Mouse (Mus musculus) intestine, embryonic 16.5 days (tissue): ENCODE measurements at regions not wholly inside any gene's neighbourhood (a gene's known extent, or its start where the extent isn't known, plus 50 kb on each side); places are given as distances from the start of the nearest gene placed in this dataset.
"Not testable (repeated sequence)": the region's sequence is repeated elsewhere in the genome, so short reads cannot be mapped to it uniquely, and the experiment has no call there.

Experiments
- ATAC-seq: fragments of 200-750 bp; cut with Nextera tagmentation; 2 replicates; pipeline ENCODE4 v1.8.0; 2017; ENCODE audit warnings: moderate TSS enrichment, moderate library complexity
- H3K27ac ChIP-seq: fragments of 300-500 bp; sonication (generic); 2 replicates; pipeline ENCODE4 v1.5.1; 2014; ENCODE audit warnings: mild to moderate bottlenecking, low read length
- H3K27me3 ChIP-seq: fragments of 300-500 bp; sonication (generic); replicated peaks from 2 replicates; pipeline ENCODE4 v1.6.1; 2014; ENCODE audit warnings: low read length, control low read depth, mixed read lengths; ENCODE audit not compliant: control insufficient read depth, insufficient read depth
- H3K36me3 ChIP-seq: fragments of 300-500 bp; sonication (generic); 2 replicates; pipeline ENCODE4 v1.6.1; 2014; ENCODE audit warnings: low read length, control low read depth; ENCODE audit not compliant: control insufficient read depth, insufficient read depth
- H3K4me1 ChIP-seq: fragments of 300-500 bp; sonication (generic); 2 replicates; pipeline ENCODE4 v1.6.1; 2014; ENCODE audit warnings: low read length, control low read depth, mixed read lengths; ENCODE audit not compliant: control insufficient read depth, insufficient read depth
- H3K4me2 ChIP-seq: fragments of 300-500 bp; sonication (generic); 2 replicates; pipeline ENCODE4 v1.6.1; 2014; ENCODE audit warnings: low read depth, low read length, control low read depth
- H3K4me3 ChIP-seq: fragments of 300-500 bp; sonication (generic); 2 replicates; pipeline ENCODE4 v1.5.1; 2014; ENCODE audit warnings: mild to moderate bottlenecking, low read length
- H3K9ac ChIP-seq: fragments of 300-500 bp; sonication (generic); 2 replicates; pipeline ENCODE4 v1.6.1; 2014; ENCODE audit warnings: low read depth, low read length
- H3K9me3 ChIP-seq: fragments of 300-500 bp; sonication (generic); 2 replicates; pipeline ENCODE4 v1.6.1; 2016; ENCODE audit warnings: low read length, control low read depth; ENCODE audit not compliant: control insufficient read depth
- WGBS: fragments of 180-500 bp; shearing (Covaris S2); extraction: QIAGEN DNeasy Blood & Tissue Kit; methylation state at CpG from one replicate; pipeline ENCODE4 v1.1.7; 2014; 5-methylcytosine and 5-hydroxymethylcytosine counted together

GRCm38 (mm10) chr8:57095169-57095568 is 225.6 kb upstream of the Hand2 start:
- H3K27me3 ChIP-seq, result no peaks in the 10 kb centered on the region
- H3K4me1 ChIP-seq, result no peaks in the 10 kb centered on the region
- no peak overlapping the region for H3K4me3 ChIP-seq
- H3K9me3 ChIP-seq, result no peaks in the 10 kb centered on the region
- no peak overlapping the region for H3K4me2 ChIP-seq
- no peak overlapping the region for H3K27ac ChIP-seq
- H3K36me3 ChIP-seq, result no peaks in the 10 kb centered on the region
- no peak overlapping the region for H3K9ac ChIP-seq
- ATAC-seq, result no peak
- WGBS, result 47% methylated on average over 2 of the region's 2 CpGs

GRCm38 (mm10) chr8:57110765-57111402 is 209.9 kb upstream of the Hand2 start:
- WGBS, result 45% methylated on average over 2 of the region's 6 CpGs
- H3K4me3 ChIP-seq, H3K27me3 ChIP-seq, H3K9ac ChIP-seq, H3K9me3 ChIP-seq, H3K36me3 ChIP-seq, H3K4me2 ChIP-seq, H3K27ac ChIP-seq, H3K4me1 ChIP-seq: not testable (repeated sequence)
- ATAC-seq, result peak; percentile 56

GRCm38 (mm10) chr8:57111403-57111771 is 209.4 kb upstream of the Hand2 start:
- no peak for ATAC-seq
- 29% methylated on average over 2 of the region's 2 CpGs for WGBS
- Histone ChIP-seq H3K36me3 (no peaks in the 10 kb centered on the region), H3K9me3 (0 out of 2 replicates have a peak, but pooled peaks cover 3% of the 10 kb centered on the region), H3K27me3 (no peaks in the 10 kb centered on the region), H3K9ac (no peak overlapping the region), H3K4me3 (no peak overlapping the region), H3K4me2 (no peak overlapping the region), H3K27ac (no peak overlapping the region), H3K4me1 (no peaks in the 10 kb centered on the region)

GRCm38 (mm10) chr8:57113915-57114314 is 206.9 kb upstream of the Hand2 start:
- 22% methylated on average over 2 of the region's 2 CpGs for WGBS
- no peak for ATAC-seq
- H3K9ac ChIP-seq, result no peak overlapping the region
- H3K9me3 ChIP-seq, result 0 out of 2 replicates have a peak, but pooled peaks cover 3% of the 10 kb centered on the region
- no peak overlapping the region for H3K4me3 ChIP-seq
- H3K27me3 ChIP-seq, result no peaks in the 10 kb centered on the region
- H3K4me1 ChIP-seq, result no peaks in the 10 kb centered on the region
- H3K4me2 ChIP-seq, result no peak overlapping the region
- H3K36me3 ChIP-seq, result no peaks in the 10 kb centered on the region
- no peak overlapping the region for H3K27ac ChIP-seq

- 93% methylated on average over 2 of the region's 2 CpGs for WGBS
- H3K27me3 ChIP-seq, result no peaks in the 10 kb centered on the region
- H3K4me1 ChIP-seq, result no peaks in the 10 kb centered on the region
- H3K4me2 ChIP-seq, result no peak overlapping the region
- no peak for ATAC-seq
- no peak overlapping the region for H3K9ac ChIP-seq
- H3K9me3 ChIP-seq, result 0 out of 2 replicates have a peak, but pooled peaks cover 3% of the 10 kb centered on the region
- H3K27ac ChIP-seq, result no peak overlapping the region
- H3K36me3 ChIP-seq, result no peaks in the 10 kb centered on the region
- no peak overlapping the region for H3K4me3 ChIP-seq
Observed at GRCm38 (mm10) chr8:57115303-57115702, 205.5 kb upstream of the Hand2 start.

GRCm38 (mm10) chr8:57134041-57134440 is 186.7 kb upstream of the Hand2 start:
- Histone ChIP-seq H3K27me3 (no peaks in the 10 kb centered on the region), H3K36me3 (no peaks in the 10 kb centered on the region), H3K9me3 (no peaks in the 10 kb centered on the region), H3K9ac (no peak overlapping the region), H3K4me1 (no peaks in the 10 kb centered on the region), H3K27ac (no peak overlapping the region), H3K4me2 (no peak overlapping the region), H3K4me3 (no peak overlapping the region)
- WGBS, result 68% methylated on average over 2 of the region's 2 CpGs
- ATAC-seq, result no peak

GRCm38 (mm10) chr8:57134726-57135125 is 186.1 kb upstream of the Hand2 start:
- no peaks in the 10 kb centered on the region for H3K4me1 ChIP-seq
- H3K36me3 ChIP-seq, result no peaks in the 10 kb centered on the region
- H3K4me3 ChIP-seq, result no peak overlapping the region
- WGBS, result 85% methylated on average over 5 of the region's 5 CpGs
- H3K4me2 ChIP-seq, result no peak overlapping the region
- H3K27ac ChIP-seq, result no peak overlapping the region
- H3K27me3 ChIP-seq, result no peaks in the 10 kb centered on the region
- no peak for ATAC-seq
- H3K9ac ChIP-seq, result no peak overlapping the region
- H3K9me3 ChIP-seq, result no peaks in the 10 kb centered on the region

DNA sequence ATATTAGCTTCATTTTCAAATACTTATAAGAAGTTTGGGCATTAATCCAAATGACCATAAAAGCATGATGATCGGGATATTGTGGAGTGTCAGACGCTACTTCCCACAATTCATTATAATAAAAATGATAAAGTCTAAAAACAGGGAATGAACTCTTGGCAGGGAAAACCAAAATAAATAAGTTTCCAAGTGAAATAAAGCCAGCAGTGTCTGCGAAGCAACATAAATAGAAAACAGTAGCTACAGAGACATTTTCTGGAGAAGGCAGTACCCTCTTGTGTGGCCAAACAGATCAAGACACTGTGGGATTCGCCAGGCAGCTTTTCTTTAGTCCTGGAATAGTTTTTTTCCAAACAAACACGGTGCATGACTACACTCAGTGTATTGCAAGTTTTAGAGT is 172.7 kb upstream of the Hand2 start:
- Histone ChIP-seq H3K4me2 (no peak overlapping the region), H3K4me1 (no peaks in the 10 kb centered on the region), H3K4me3 (no peak overlapping the region), H3K9ac (no peak overlapping the region), H3K36me3 (no peaks in the 10 kb centered on the region), H3K27me3 (no peaks in the 10 kb centered on the region), H3K27ac (no peak overlapping the region), H3K9me3 (no peaks in the 10 kb centered on the region)
- WGBS, result 53% methylated on average over 5 of the region's 5 CpGs
- ATAC-seq, result no peak

GRCm38 (mm10) chr8:57191153-57191552 is 129.6 kb upstream of the Hand2 start:
- no peaks in the 10 kb centered on the region for H3K9me3 ChIP-seq
- H3K27ac ChIP-seq, result no peak overlapping the region
- H3K4me2 ChIP-seq, result no peak overlapping the region
- H3K9ac ChIP-seq, result no peak overlapping the region
- WGBS, result 72% methylated on average over 2 of the region's 2 CpGs
- H3K4me3 ChIP-seq, result no peak overlapping the region
- H3K27me3 ChIP-seq, result no peaks in the 10 kb centered on the region
- ATAC-seq, result no peak
- H3K4me1 ChIP-seq, result no peaks in the 10 kb centered on the region
- H3K36me3 ChIP-seq, result no peaks in the 10 kb centered on the region

DNA sequence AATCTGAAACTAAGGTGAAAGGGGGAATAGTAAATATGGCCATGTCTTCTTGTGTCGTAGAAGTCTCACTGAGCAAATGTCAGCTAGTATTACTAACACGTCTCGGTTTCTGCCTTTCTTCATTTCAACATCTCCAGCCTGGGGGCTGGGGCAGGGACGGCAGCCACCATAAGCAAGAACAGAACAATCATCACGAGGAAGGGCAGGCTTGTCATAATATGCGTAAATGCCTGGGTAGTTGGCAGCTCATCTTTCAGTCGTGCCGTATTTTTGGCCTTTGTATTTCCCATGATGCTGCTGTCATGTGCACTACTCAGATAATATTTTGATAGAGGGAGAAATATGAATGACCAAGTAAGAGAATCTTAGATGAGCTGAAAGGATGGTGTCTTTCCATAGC is 120.5 kb upstream of the Hand2 start:
- H3K4me3 ChIP-seq, result no peak overlapping the region
- 83% methylated on average over 8 of the region's 8 CpGs for WGBS
- H3K27ac ChIP-seq, result no peak overlapping the region
- no peak for ATAC-seq
- H3K4me2 ChIP-seq, result no peak overlapping the region
- no peaks in the 10 kb centered on the region for H3K27me3 ChIP-seq
- no peaks in the 10 kb centered on the region for H3K9me3 ChIP-seq
- no peak overlapping the region for H3K9ac ChIP-seq
- no peaks in the 10 kb centered on the region for H3K4me1 ChIP-seq
- no peaks in the 10 kb centered on the region for H3K36me3 ChIP-seq
